Mouse (Mus musculus): ENCODE results near the gene Asb9. TPM values are rescaled to one million over a fixed set of nuclear protein-coding genes. Genes with fewer than 3 reads are reported as not detected.

Asb9 gene
- polyA plus RNA-seq (2015; fragmentation: Illumina TruSeq; extraction: RNeasy Lipid Tissue Mini Kit (QIAGEN cat#74804); ENCODE audit: insufficient read depth, low read depth, low replicate concordance) = not detected

GRCm38 (mm10) chrX:164505709-164506498 lies at the start of gene Asb9:
Gene Asb9 (plus strand): TSS chrX:164506327.

Other genes starting within 250 kb of the Asb9 start
- gene Bmx, start 248.1 kb upstream of the Asb9 start, polyA plus RNA-seq (2015; fragmentation: Illumina TruSeq; extraction: RNeasy Lipid Tissue Mini Kit (QIAGEN cat#74804); ENCODE audit: insufficient read depth, low read depth, low replicate concordance) = 1.5 TPM
- 1.2 TPM for gene Pir, start 237.0 kb upstream of the Asb9 start, polyA plus RNA-seq (2015; fragmentation: Illumina TruSeq; extraction: RNeasy Lipid Tissue Mini Kit (QIAGEN cat#74804); ENCODE audit: insufficient read depth, low read depth, low replicate concordance)
- 5.4 TPM for gene Vegfd, start 132.9 kb upstream of the Asb9 start, polyA plus RNA-seq (2015; fragmentation: Illumina TruSeq; extraction: RNeasy Lipid Tissue Mini Kit (QIAGEN cat#74804); ENCODE audit: insufficient read depth, low read depth, low replicate concordance)
- 4.9 TPM for gene Piga, start 86.5 kb upstream of the Asb9 start, polyA plus RNA-seq (2015; fragmentation: Illumina TruSeq; extraction: RNeasy Lipid Tissue Mini Kit (QIAGEN cat#74804); ENCODE audit: insufficient read depth, low read depth, low replicate concordance)
- 4.1 TPM for gene Asb11, start 69.3 kb upstream of the Asb9 start, polyA plus RNA-seq (2015; fragmentation: Illumina TruSeq; extraction: RNeasy Lipid Tissue Mini Kit (QIAGEN cat#74804); ENCODE audit: insufficient read depth, low read depth, low replicate concordance)